Mouse (Mus musculus) liver, postnatal 0 days (tissue): ENCODE data around the gene Kcnh4.

ENCODE experiments used
- CTCF ChIP-seq: sonication (generic); IDR thresholded peaks from 2 replicates; pipeline ENCODE4 v1.5.1; 2016; ENCODE audit warnings: antibody characterized with exemption, low read depth
- EP300 ChIP-seq: IDR thresholded peaks from 2 replicates; pipeline ENCODE4 v1.6.1; 2016; ENCODE audit warnings: antibody characterized with exemption, low read depth, mild to moderate bottlenecking

GRCm38 (mm10) chr11:100702081-100702851 lies 57.5 kb downstream of the Kcnh4 start:
- peak; percentile 98 for TF ChIP-seq CTCF
- TF ChIP-seq EP300: no peak
